Mouse (Mus musculus): ENCODE results near the gene Rgn. TPM values are rescaled to one million over a fixed set of nuclear protein-coding genes. Genes with fewer than 3 reads are reported as not detected.

Rgn gene
- 4,203 TPM for polyA plus RNA-seq (2014; fragmentation: Illumina TruSeq; extraction: RNeasy Lipid Tissue Mini Kit (QIAGEN cat#74804); ENCODE audit: low read depth, low replicate concordance)

GRCm38 (mm10) chrX:20549532-20549931 is at the start of gene Rgn:
Gene Rgn, plus strand, starts transcription at chrX:20549787.

Other genes with a start within 250 kb of the Rgn start
- 16.3 TPM for gene Rp2, start 185.3 kb upstream of the Rgn start, polyA plus RNA-seq (2014; fragmentation: Illumina TruSeq; extraction: RNeasy Lipid Tissue Mini Kit (QIAGEN cat#74804); ENCODE audit: low read depth, low replicate concordance)
- gene Jade3, start 124.1 kb upstream of the Rgn start, polyA plus RNA-seq (2014; fragmentation: Illumina TruSeq; extraction: RNeasy Lipid Tissue Mini Kit (QIAGEN cat#74804); ENCODE audit: low read depth, low replicate concordance), result 4.2 TPM
- gene Rbm10, start 67.7 kb downstream of the Rgn start, polyA plus RNA-seq (2014; fragmentation: Illumina TruSeq; extraction: RNeasy Lipid Tissue Mini Kit (QIAGEN cat#74804); ENCODE audit: low read depth, low replicate concordance), result 4.8 TPM
- 62.3 TPM for gene Ndufb11, start 67.8 kb downstream of the Rgn start, polyA plus RNA-seq (2014; fragmentation: Illumina TruSeq; extraction: RNeasy Lipid Tissue Mini Kit (QIAGEN cat#74804); ENCODE audit: low read depth, low replicate concordance)
- 70.6 TPM for gene Uba1, start 108.5 kb downstream of the Rgn start, polyA plus RNA-seq (2014; fragmentation: Illumina TruSeq; extraction: RNeasy Lipid Tissue Mini Kit (QIAGEN cat#74804); ENCODE audit: low read depth, low replicate concordance)
- 7.8 TPM for gene Cdk16, start 138.2 kb downstream of the Rgn start, polyA plus RNA-seq (2014; fragmentation: Illumina TruSeq; extraction: RNeasy Lipid Tissue Mini Kit (QIAGEN cat#74804); ENCODE audit: low read depth, low replicate concordance)
- gene Usp11, start 154.1 kb downstream of the Rgn start, polyA plus RNA-seq (2014; fragmentation: Illumina TruSeq; extraction: RNeasy Lipid Tissue Mini Kit (QIAGEN cat#74804); ENCODE audit: low read depth, low replicate concordance), result 0.32 TPM
- gene Araf, start 248.0 kb downstream of the Rgn start, polyA plus RNA-seq (2014; fragmentation: Illumina TruSeq; extraction: RNeasy Lipid Tissue Mini Kit (QIAGEN cat#74804); ENCODE audit: low read depth, low replicate concordance), result 32.1 TPM

All from liver, adult 10 weeks (tissue).